Mouse (Mus musculus): ENCODE measurements around the gene Sft2d1. TPM values are rescaled to one million over a fixed set of nuclear protein-coding genes. Genes with fewer than 3 reads are reported as not detected.

Gene Sft2d1
- polyA plus RNA-seq, 1 experiment from 2014 or later = 69.3 TPM

- no peak overlapping the region for H3K4me2 ChIP-seq
- no peak overlapping the region for H3K9ac ChIP-seq
- peaks cover 17% of the 10 kb centered on the region for H3K4me1 ChIP-seq
- 37% methylated on average over 5 of the region's 5 CpGs for WGBS
- no peak overlapping the region for H3K27ac ChIP-seq
- no peaks in the 10 kb centered on the region for H3K9me3 ChIP-seq
- no peak for ATAC-seq (ENCODE audit: insufficient number of reproducible peaks, low FRiP score, low TSS enrichment, low read depth)
- H3K4me3 ChIP-seq = no peak overlapping the region
- no peaks in the 10 kb centered on the region for H3K36me3 ChIP-seq
- H3K27me3 ChIP-seq = peaks cover 51% of the 10 kb centered on the region
These were observed 31.8 kb downstream of the Sft2d1 start for GRCm38 (mm10) chr17:8342706-8343105.

- H3K36me3 ChIP-seq = no peaks in the 10 kb centered on the region
- H3K4me1 ChIP-seq = peaks cover 17% of the 10 kb centered on the region
- peaks cover 44% of the 10 kb centered on the region for H3K27me3 ChIP-seq
- no peak overlapping the region for H3K9ac ChIP-seq
- no peak overlapping the region for H3K4me2 ChIP-seq
- 71% methylated on average over 6 of the region's 6 CpGs for WGBS
- no peak overlapping the region for H3K4me3 ChIP-seq
- H3K9me3 ChIP-seq = no peaks in the 10 kb centered on the region
- no peak overlapping the region for H3K27ac ChIP-seq
- ATAC-seq (ENCODE audit: insufficient number of reproducible peaks, low FRiP score, low TSS enrichment, low read depth) = no peak
These were observed 32.5 kb downstream of the Sft2d1 start for GRCm38 (mm10) chr17:8343416-8343815.

GRCm38 (mm10) chr17:8347765-8348285 lies 36.9 kb downstream of the Sft2d1 start:
- Histone ChIP-seq H3K9ac (no peak overlapping the region), H3K9me3 (no peaks in the 10 kb centered on the region), H3K4me2 (no peak overlapping the region), H3K27ac (no peak overlapping the region), H3K4me3 (no peak overlapping the region), H3K27me3 (peaks cover under 1% of the 10 kb centered on the region; the same call in 1 of the 2 replicates), H3K4me1 (no peaks in the 10 kb centered on the region), H3K36me3 (no peaks in the 10 kb centered on the region)
- WGBS = 73% methylated on average over 5 of the region's 5 CpGs
- ATAC-seq (ENCODE audit: insufficient number of reproducible peaks, low FRiP score, low TSS enrichment, low read depth) = no peak

- no peak for ATAC-seq (ENCODE audit: insufficient number of reproducible peaks, low FRiP score, low TSS enrichment, low read depth)
- 88% methylated on average over 4 of the region's 4 CpGs for WGBS
- no peaks in the 10 kb centered on the region; the same call in 1 of the 2 replicates for H3K27me3 ChIP-seq
These were observed 38.0 kb downstream of the Sft2d1 start for GRCm38 (mm10) chr17:8348941-8349340.

GRCm38 (mm10) chr17:8351088-8351487 lies 40.2 kb downstream of the Sft2d1 start:
- no peaks in the 10 kb centered on the region; the same call in 1 of the 2 replicates for H3K27me3 ChIP-seq
- no peak for ATAC-seq (ENCODE audit: insufficient number of reproducible peaks, low FRiP score, low TSS enrichment, low read depth)
- no peak overlapping the region for H3K4me3 ChIP-seq
- 87% methylated on average over 7 of the region's 7 CpGs for WGBS
- no peak overlapping the region for H3K4me2 ChIP-seq
- H3K9ac ChIP-seq = no peak overlapping the region
- no peaks in the 10 kb centered on the region for H3K9me3 ChIP-seq
- H3K27ac ChIP-seq = no peak overlapping the region
- no peaks in the 10 kb centered on the region for H3K36me3 ChIP-seq
- H3K4me1 ChIP-seq = no peaks in the 10 kb centered on the region

More at GRCm38 (mm10) chr17:8348941-8349340, 38.0 kb downstream of the Sft2d1 start:
- no peaks in the 10 kb centered on the region for H3K36me3 ChIP-seq
- H3K4me2 ChIP-seq = no peak overlapping the region
- no peak overlapping the region for H3K9ac ChIP-seq
- H3K9me3 ChIP-seq = no peaks in the 10 kb centered on the region
- no peak overlapping the region for H3K4me3 ChIP-seq
- no peaks in the 10 kb centered on the region for H3K4me1 ChIP-seq
- H3K27ac ChIP-seq = no peak overlapping the region

GRCm38 (mm10) chr17:8355692-8356091 lies 44.8 kb downstream of the Sft2d1 start, which contains the start of gene T2:
TSS of gene T2 (plus strand) at chr17:8355992.
- no peaks in the 10 kb centered on the region for H3K27me3 ChIP-seq
- no peak within 1 kb of the TSS for H3K9ac ChIP-seq
- H3K4me1 ChIP-seq = no peaks in the 10 kb centered on the region
- no peak within 1 kb of the TSS for H3K27ac ChIP-seq
- 82% methylated on average over 6 of the region's 6 CpGs for WGBS
- ATAC-seq (ENCODE audit: insufficient number of reproducible peaks, low FRiP score, low TSS enrichment, low read depth) = no peak
- H3K4me2 ChIP-seq = no peak within 1 kb of the TSS
- no peaks in the 10 kb centered on the region for H3K9me3 ChIP-seq
- no peak within 1 kb of the TSS for H3K4me3 ChIP-seq
- H3K36me3 ChIP-seq = no peaks in the 10 kb centered on the region

GRCm38 (mm10) chr17:8357498-8357897 lies 46.6 kb downstream of the Sft2d1 start:
- H3K4me1 ChIP-seq = peaks cover 12% of the 10 kb centered on the region
- no peaks in the 10 kb centered on the region for H3K9me3 ChIP-seq
- H3K4me3 ChIP-seq = no peak overlapping the region
- H3K9ac ChIP-seq = no peak overlapping the region
- no peaks in the 10 kb centered on the region for H3K27me3 ChIP-seq
- H3K36me3 ChIP-seq = no peaks in the 10 kb centered on the region
- 79% methylated on average over 6 of the region's 6 CpGs for WGBS
- no peak overlapping the region for H3K27ac ChIP-seq
- ATAC-seq (ENCODE audit: insufficient number of reproducible peaks, low FRiP score, low TSS enrichment, low read depth) = no peak
- H3K4me2 ChIP-seq = no peak overlapping the region

- no peak for ATAC-seq (ENCODE audit: insufficient number of reproducible peaks, low FRiP score, low TSS enrichment, low read depth)
- H3K27me3 ChIP-seq = no peaks in the 10 kb centered on the region
- WGBS = 86% methylated on average over 5 of the region's 5 CpGs
- H3K27ac ChIP-seq = no peak overlapping the region
- H3K9me3 ChIP-seq = no peaks in the 10 kb centered on the region
- no peak overlapping the region for H3K4me2 ChIP-seq
- H3K4me3 ChIP-seq = no peak overlapping the region
- peaks cover 13% of the 10 kb centered on the region for H3K4me1 ChIP-seq
- no peaks in the 10 kb centered on the region for H3K36me3 ChIP-seq
- H3K9ac ChIP-seq = no peak overlapping the region
These were observed 50.0 kb downstream of the Sft2d1 start for GRCm38 (mm10) chr17:8360876-8361275.

GRCm38 (mm10) chr17:8361281-8362103 lies 50.6 kb downstream of the Sft2d1 start:
- no peak overlapping the region for H3K9ac ChIP-seq
- H3K4me3 ChIP-seq = no peak overlapping the region
- ATAC-seq (ENCODE audit: insufficient number of reproducible peaks, low FRiP score, low TSS enrichment, low read depth) = no peak
- H3K9me3 ChIP-seq = no peaks in the 10 kb centered on the region
- H3K27ac ChIP-seq = no peak overlapping the region
- no peaks in the 10 kb centered on the region for H3K36me3 ChIP-seq
- H3K4me1 ChIP-seq = peaks cover 13% of the 10 kb centered on the region
- 62% methylated on average over 10 of the region's 10 CpGs for WGBS
- H3K27me3 ChIP-seq = no peaks in the 10 kb centered on the region
- H3K4me2 ChIP-seq = no peak overlapping the region

GRCm38 (mm10) chr17:8367514-8368480 lies 56.9 kb downstream of the Sft2d1 start:
- Histone ChIP-seq H3K4me3 (no peak overlapping the region), H3K9me3 (no peaks in the 10 kb centered on the region), H3K27ac (0 out of 2 replicates have a peak overlapping the region, but pooled peaks have one; percentile 22), H3K36me3 (no peaks in the 10 kb centered on the region), H3K4me1 (peaks cover 28% of the 10 kb centered on the region), H3K4me2 (peak overlapping the region; percentile 31), H3K27me3 (no peaks in the 10 kb centered on the region), H3K9ac (no peak overlapping the region)
- 15% methylated on average over 20 of the region's 20 CpGs for WGBS
- ATAC-seq (ENCODE audit: insufficient number of reproducible peaks, low FRiP score, low TSS enrichment, low read depth) = peak; percentile 13; the same call in 1 of the 2 replicates

- 41% methylated on average over 8 of the region's 8 CpGs for WGBS
- no peak overlapping the region for H3K9ac ChIP-seq
- no peak overlapping the region for H3K27ac ChIP-seq
- peaks cover 28% of the 10 kb centered on the region for H3K4me1 ChIP-seq
- H3K4me3 ChIP-seq = no peak overlapping the region
- H3K36me3 ChIP-seq = no peaks in the 10 kb centered on the region
- ATAC-seq (ENCODE audit: insufficient number of reproducible peaks, low FRiP score, low TSS enrichment, low read depth) = no peak
- no peaks in the 10 kb centered on the region for H3K9me3 ChIP-seq
- no peak overlapping the region for H3K4me2 ChIP-seq
- no peaks in the 10 kb centered on the region for H3K27me3 ChIP-seq
These were observed 57.7 kb downstream of the Sft2d1 start for GRCm38 (mm10) chr17:8368570-8368969.

Data from limb, embryonic 15.5 days (tissue).